In genomic region chr11:70595638-70596037, GRCm38 (mm10) we compare ENCODE assay signal across 11 mouse cellular contexts. TPM values are rescaled to one million over a fixed set of nuclear protein-coding genes. Genes with fewer than 3 reads are reported as not detected.
DNase-seq lines count a peak whose midpoint lies in the region; ATAC-seq and TF ChIP-seq lines count a peak whose summit lies in the region.
"Had no signal": no experiment of that assay in that cellular context is flagged by ENCODE, and none has a peak within 500 bp of the region (broad histone marks: within the 10 kb centered on the region; RNA-seq: fewer than 3 reads in every experiment).

No protein-coding gene starts in this region.

- TF ChIP-seq POLR2A in kidney, adult 2 months (IDR thresholded peaks at IDR 0.05; ENCODE audit: low read depth, low read length), result no peak
- no peak for TF ChIP-seq POLR2A in cortical plate, adult 2 months (IDR thresholded peaks at IDR 0.05; ENCODE audit: extremely low read depth, insufficient read depth, low read length)

- H3K4me2 ChIP-seq in midbrain, embryonic 16.5 days (ENCODE audit: low read length), result no peak overlapping the region

- no peak overlapping the region for H3K9ac ChIP-seq in midbrain, embryonic 16.5 days (ENCODE audit: low read depth, low read length)

- peak overlapping the region; percentile 28 for H3K27ac ChIP-seq in kidney, adult 2 months (ENCODE audit: insufficient read depth, low read depth, low read length)
- peak overlapping the region; percentile 31 for H3K27ac ChIP-seq in cortical plate, adult 2 months (ENCODE audit: insufficient read depth, low read length)
- H3K27ac ChIP-seq in midbrain, embryonic 16.5 days (ENCODE audit: low read length), result no peak overlapping the region

- WGBS in kidney, adult 2 months, result 25% methylated on average over 2 of the region's 2 CpGs
- WGBS in midbrain, embryonic 16.5 days, result 79% methylated on average over 2 of the region's 2 CpGs

- H3K36me3 ChIP-seq in kidney, adult 2 months (ENCODE audit: control insufficient read depth, insufficient read depth, low read length), result no peaks in the 10 kb centered on the region
- peaks cover 10% of the 10 kb centered on the region; the same call in 1 of the 2 replicates for H3K36me3 ChIP-seq in midbrain, embryonic 16.5 days (ENCODE audit: control insufficient read depth, insufficient read depth, low read length)

- H3K4me3 ChIP-seq in kidney, adult 2 months (ENCODE audit: insufficient read depth, low read depth, low read length), result no peak overlapping the region
- no peak overlapping the region for H3K4me3 ChIP-seq in cortical plate, adult 2 months (ENCODE audit: insufficient read depth, low read length)
- no peak overlapping the region for H3K4me3 ChIP-seq in midbrain, embryonic 16.5 days (ENCODE audit: low read depth, low read length)

- ATAC-seq in CD4-positive, CD25-positive, alpha-beta regulatory T cell, adult 4 months, result peak; percentile 47
- no peak for ATAC-seq in midbrain, embryonic 16.5 days

- DNase-seq in kidney, adult 2 months, result peak; percentile 62
- DNase-seq in kidney, postnatal 4 days, result no peak
- DNase-seq in kidney, postnatal 14 days, result peak; percentile 44
- no peak for DNase-seq in layer of hippocampus, adult 11-12 months (ENCODE audit: low spot score)
- DNase-seq in adrenal gland, postnatal 36 days, result no peak

- TF ChIP-seq CTCF in kidney, adult 2 months (conservative IDR thresholded peaks at IDR 0.05; ENCODE audit: insufficient read depth, insufficient read length, low read depth, low read length), result no peak
- no peak for TF ChIP-seq CTCF in cortical plate, adult 2 months (IDR thresholded peaks at IDR 0.05; ENCODE audit: extremely low read depth, insufficient read depth, low read length)

- H3K9me3 ChIP-seq in midbrain, embryonic 16.5 days (replicated peaks; ENCODE audit: control insufficient read depth, low read length, poor library complexity, severe bottlenecking), result no peaks in the 10 kb centered on the region

- H3K4me1 ChIP-seq in kidney, adult 2 months (ENCODE audit: control insufficient read depth, insufficient read depth, low read length), result peaks cover 39% of the 10 kb centered on the region
- H3K4me1 ChIP-seq in cortical plate, adult 2 months (ENCODE audit: control insufficient read depth, insufficient read depth, low read length), result peaks cover 2% of the 10 kb centered on the region
- no peaks in the 10 kb centered on the region for H3K4me1 ChIP-seq in midbrain, embryonic 16.5 days (ENCODE audit: control insufficient read depth, insufficient read depth, low read length)

- no peaks in the 10 kb centered on the region for H3K27me3 ChIP-seq in kidney, adult 2 months (replicated peaks; ENCODE audit: control insufficient read depth, insufficient read depth, low read length)
- H3K27me3 ChIP-seq in midbrain, embryonic 16.5 days (ENCODE audit: control insufficient read depth, insufficient read depth, low read depth, low read length), result no peaks in the 10 kb centered on the region

RNA-seq across cellular contexts. Expression of gene 4930544D05Rik, which starts 20.0 kb away (rescaled TPM):
- polyA plus RNA-seq in kidney, adult 2 months (2012; rRNA removed), result 0.29 TPM in 1 of 2 replicates, not detected in the other
- under 1 TPM in 1 of 2 experiments, not detected in 1; 0.71 TPM for polyA plus RNA-seq in CD4-positive, CD25-positive, alpha-beta regulatory T cell, adult 4 months (2017; shearing (Covaris generic))
- polyA plus RNA-seq in cortical plate, adult 2 months (2012; rRNA removed), result not detected in 2 replicates
- not detected in 2 replicates for polyA plus RNA-seq in midbrain, embryonic 16.5 days (2015; fragmentation: Nextera tagmentation; extraction: Ambion mirVana)
- not detected for total RNA-seq in adrenal gland, postnatal 36 days (2021)
- total RNA-seq: heart, adult 18-20 months; left cerebral cortex, postnatal 25 days; megakaryocyte-erythroid progenitor cell, adult 5-6 weeks had no signal

RNA-seq across cellular contexts. Expression of gene Chrne, which starts 23.4 kb away (rescaled TPM):
- 0.86 and 1.0 TPM in 2 replicates for polyA plus RNA-seq in kidney, adult 2 months (2012; rRNA removed)
- polyA plus RNA-seq in CD4-positive, CD25-positive, alpha-beta regulatory T cell, adult 4 months (2017; shearing (Covaris generic)), result 1 to 10 TPM; 1.4 to 2.1 TPM
- polyA plus RNA-seq in cortical plate, adult 2 months (2012; rRNA removed), result 0.19 and 0.27 TPM in 2 replicates
- not detected in 2 replicates for polyA plus RNA-seq in midbrain, embryonic 16.5 days (2015; fragmentation: Nextera tagmentation; extraction: Ambion mirVana)
- not detected for total RNA-seq in adrenal gland, postnatal 36 days (2021)
- total RNA-seq: heart, adult 18-20 months; left cerebral cortex, postnatal 25 days had no signal

RNA-seq across cellular contexts. Expression of gene Mink1, which starts 33.0 kb away (rescaled TPM):
- polyA plus RNA-seq in kidney, adult 2 months (2012; rRNA removed), result 73.1 and 91.8 TPM in 2 replicates
- polyA plus RNA-seq in CD4-positive, CD25-positive, alpha-beta regulatory T cell, adult 4 months (2017; shearing (Covaris generic)), result 1 to 10 TPM; 5.6 to 8.4 TPM
- 318 and 325 TPM in 2 replicates for polyA plus RNA-seq in cortical plate, adult 2 months (2012; rRNA removed)
- polyA plus RNA-seq in midbrain, embryonic 16.5 days (2015; fragmentation: Nextera tagmentation; extraction: Ambion mirVana), result 16.7 and 18.2 TPM in 2 replicates
- 10 to 100 TPM; 39.2 to 42.6 TPM for total RNA-seq in adrenal gland, postnatal 36 days (2021)

RNA-seq across cellular contexts. Expression of gene Gp1ba, which starts 43.3 kb away (rescaled TPM):
- polyA plus RNA-seq in kidney, adult 2 months (2012; rRNA removed), result 0.03 TPM in 1 of 2 replicates, not detected in the other
- polyA plus RNA-seq in CD4-positive, CD25-positive, alpha-beta regulatory T cell, adult 4 months (2017; shearing (Covaris generic)), result under 1 TPM; 0.39 to 0.43 TPM
- not detected in 2 replicates for polyA plus RNA-seq in cortical plate, adult 2 months (2012; rRNA removed)
- polyA plus RNA-seq in midbrain, embryonic 16.5 days (2015; fragmentation: Nextera tagmentation; extraction: Ambion mirVana), result 0.12 and 0.21 TPM in 2 replicates
- total RNA-seq in adrenal gland, postnatal 36 days (2021), result under 1 TPM in 1 of 2 experiments, not detected in 1; 0.13 TPM
- total RNA-seq: left cerebral cortex, postnatal 25 days had no signal

RNA-seq across cellular contexts. Expression of gene Rnf167, which starts 51.4 kb away (rescaled TPM):
- 118 and 123 TPM in 2 replicates for polyA plus RNA-seq in kidney, adult 2 months (2012; rRNA removed)
- 100 to 1,000 TPM; 389 to 496 TPM for polyA plus RNA-seq in CD4-positive, CD25-positive, alpha-beta regulatory T cell, adult 4 months (2017; shearing (Covaris generic))
- 124 and 128 TPM in 2 replicates for polyA plus RNA-seq in cortical plate, adult 2 months (2012; rRNA removed)
- 105 TPM in 2 replicates for polyA plus RNA-seq in midbrain, embryonic 16.5 days (2015; fragmentation: Nextera tagmentation; extraction: Ambion mirVana)
- 10 to 100 TPM; 83.6 to 83.8 TPM for total RNA-seq in adrenal gland, postnatal 36 days (2021)

Comparison
In these comparisons a context has a peak if more than half of its experiments do, and no peak if none do; other contexts are left out.
1. DNase-seq: peak in kidney, adult 2 months (single experiment) and kidney, postnatal 14 days (single experiment); none in kidney, postnatal 4 days (0 of 2), layer of hippocampus, adult 11-12 months (single experiment) and adrenal gland, postnatal 36 days (0 of 2).